Mouse (Mus musculus) stomach, embryonic 15.5 days (tissue): ENCODE data around the gene Ykt6. TPM values are rescaled to one million over a fixed set of nuclear protein-coding genes. Genes with fewer than 3 reads are reported as not detected.

Source experiments
- ATAC-seq: fragments of 200-750 bp; cut with Nextera tagmentation; 2 replicates; pipeline ENCODE4 v1.8.0; 2017; ENCODE audit warnings: low read depth, moderate number of reproducible peaks, moderate TSS enrichment; ENCODE audit not compliant: insufficient read depth, low FRiP score
- H3K27ac ChIP-seq: fragments of 300-500 bp; sonication (generic); 2 replicates; pipeline ENCODE4 v1.5.1; 2015; ENCODE audit warnings: mild to moderate bottlenecking, inconsistent platforms
- H3K27me3 ChIP-seq: fragments of 300-500 bp; sonication (generic); replicated peaks from 2 replicates; pipeline ENCODE4 v1.6.1; 2015; ENCODE audit warnings: inconsistent platforms
- H3K36me3 ChIP-seq: fragments of 300-500 bp; sonication (generic); 2 replicates; pipeline ENCODE4 v1.6.1; 2015; ENCODE audit warnings: inconsistent platforms
- H3K4me1 ChIP-seq: fragments of 300-500 bp; sonication (generic); 2 replicates; pipeline ENCODE4 v1.6.1; 2015; ENCODE audit warnings: inconsistent platforms
- H3K4me2 ChIP-seq: fragments of 300-500 bp; sonication (generic); 2 replicates; pipeline ENCODE4 v1.6.1; 2015; ENCODE audit warnings: mild to moderate bottlenecking, inconsistent platforms
- H3K4me3 ChIP-seq: fragments of 300-500 bp; sonication (generic); replicated peaks from 2 replicates; pipeline ENCODE4 v1.5.1; 2015; ENCODE audit warnings: inconsistent platforms
- H3K9ac ChIP-seq: fragments of 300-500 bp; sonication (generic); 2 replicates; pipeline ENCODE4 v1.6.1; 2015; ENCODE audit warnings: inconsistent platforms
- H3K9me3 ChIP-seq: fragments of 300-500 bp; sonication (generic); 2 replicates; pipeline ENCODE4 v1.6.1; 2016; ENCODE audit warnings: inconsistent platforms
- whole genome bisulfite sequencing: fragments of 180-500 bp; shearing (Covaris S2); methylation state at CpG from one replicate; pipeline ENCODE4 v1.1.7; 2015; 5-methylcytosine and 5-hydroxymethylcytosine counted together
- polyA plus RNA-seq: library from polyadenylated mRNA; unstranded; fragments of >200 nt; fragmentation: Nextera tagmentation; extraction: Ambion mirVana; gene quantifications from 2 replicates; pipeline ENCODE4 v1.2.1, GENCODE M21; 2015

Ykt6 gene
- polyA plus RNA-seq, 1 experiment from 2014 or later, result 48.7 TPM

GRCm38 (mm10) chr11:5976106-5976505 is 20.6 kb downstream of the Ykt6 start:
- WGBS, result 18% methylated on average over 9 of the region's 9 CpGs

GRCm38 (mm10) chr11:5979088-5979487 is 23.6 kb downstream of the Ykt6 start:
- Histone ChIP-seq H3K27me3 (no peaks in the 10 kb centered on the region), H3K36me3 (no peaks in the 10 kb centered on the region), H3K27ac (no peak overlapping the region), H3K4me3 (no peak overlapping the region), H3K4me1 (no peaks in the 10 kb centered on the region), H3K9me3 (no peaks in the 10 kb centered on the region), H3K9ac (no peak overlapping the region), H3K4me2 (no peak overlapping the region)
- no peak for ATAC-seq
- WGBS, result 73% methylated on average over 7 of the region's 7 CpGs

More at GRCm38 (mm10) chr11:5976106-5976505, 20.6 kb downstream of the Ykt6 start:
- H3K27ac ChIP-seq, result no peak overlapping the region
- ATAC-seq, result no peak
- H3K4me2 ChIP-seq, result no peak overlapping the region
- H3K27me3 ChIP-seq, result no peaks in the 10 kb centered on the region
- no peak overlapping the region for H3K9ac ChIP-seq
- peaks cover 8% of the 10 kb centered on the region; the same call in 1 of the 2 replicates for H3K4me1 ChIP-seq
- H3K9me3 ChIP-seq, result no peaks in the 10 kb centered on the region
- H3K4me3 ChIP-seq, result no peak overlapping the region
- H3K36me3 ChIP-seq, result no peaks in the 10 kb centered on the region

DNA sequence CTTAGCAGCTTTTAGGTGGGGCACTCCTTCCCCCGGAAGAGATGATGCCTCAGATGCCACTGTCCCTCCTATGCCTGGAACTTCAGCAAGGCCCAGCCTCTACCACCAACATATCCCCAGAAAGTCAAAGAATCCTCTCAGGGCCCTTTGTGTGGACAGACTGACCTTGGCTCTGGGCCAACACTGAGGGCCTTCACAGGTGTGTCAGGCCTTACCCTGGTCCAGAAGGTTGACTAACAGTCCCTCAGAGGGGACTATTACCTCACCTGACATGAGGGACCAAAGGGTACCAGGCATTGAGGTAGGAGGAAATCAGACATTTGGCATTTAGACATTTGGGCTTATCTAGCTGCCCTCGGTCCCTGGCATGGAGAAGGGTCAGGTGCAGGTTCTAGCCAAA is 24.6 kb downstream of the Ykt6 start:
- no peak for ATAC-seq
- Histone ChIP-seq H3K4me1 (no peaks in the 10 kb centered on the region), H3K27me3 (no peaks in the 10 kb centered on the region), H3K4me2 (no peak overlapping the region), H3K27ac (no peak overlapping the region), H3K9ac (no peak overlapping the region), H3K9me3 (no peaks in the 10 kb centered on the region), H3K36me3 (no peaks in the 10 kb centered on the region), H3K4me3 (no peak overlapping the region)
- WGBS, result 94% methylated on average over 2 of the region's 2 CpGs

DNA sequence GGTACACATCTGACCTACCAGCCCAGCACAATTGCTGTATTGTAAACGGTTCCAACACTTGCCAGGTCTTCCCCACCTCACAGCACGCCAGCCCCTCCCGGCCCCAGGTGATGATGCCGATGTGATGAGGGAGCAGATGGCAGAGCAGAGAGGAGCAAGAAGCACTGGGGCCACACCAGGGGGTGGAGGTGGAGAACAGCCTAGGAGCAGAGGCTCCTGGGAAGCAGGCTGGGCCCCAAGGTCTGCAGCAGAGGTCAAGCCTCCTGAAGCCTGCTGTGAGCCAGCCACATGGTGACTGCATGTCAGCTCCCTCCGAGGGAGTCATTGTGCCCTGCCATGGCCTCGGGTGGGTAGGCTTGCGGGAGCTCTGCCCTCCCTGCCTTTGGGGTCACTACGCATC is 25.1 kb downstream of the Ykt6 start:
- H3K4me1 ChIP-seq, result no peaks in the 10 kb centered on the region
- no peak overlapping the region for H3K27ac ChIP-seq
- WGBS, result 58% methylated on average over 8 of the region's 8 CpGs
- H3K4me2 ChIP-seq, result no peak overlapping the region
- no peak overlapping the region for H3K4me3 ChIP-seq
- no peaks in the 10 kb centered on the region for H3K36me3 ChIP-seq
- no peak overlapping the region for H3K9ac ChIP-seq
- no peaks in the 10 kb centered on the region for H3K9me3 ChIP-seq
- no peak for ATAC-seq
- H3K27me3 ChIP-seq, result no peaks in the 10 kb centered on the region

GRCm38 (mm10) chr11:5981323-5981722 is 25.8 kb downstream of the Ykt6 start:
- H3K27me3 ChIP-seq, result no peaks in the 10 kb centered on the region
- no peaks in the 10 kb centered on the region for H3K36me3 ChIP-seq
- H3K4me3 ChIP-seq, result no peak overlapping the region
- H3K4me1 ChIP-seq, result no peaks in the 10 kb centered on the region
- H3K9me3 ChIP-seq, result no peaks in the 10 kb centered on the region
- no peak overlapping the region for H3K27ac ChIP-seq
- H3K9ac ChIP-seq, result no peak overlapping the region
- no peak overlapping the region for H3K4me2 ChIP-seq
- ATAC-seq, result no peak
- 89% methylated on average over 7 of the region's 7 CpGs for WGBS

GRCm38 (mm10) chr11:5983629-5984028 is 28.1 kb downstream of the Ykt6 start:
- ATAC-seq, result no peak
- WGBS, result 94% methylated on average over 5 of the region's 5 CpGs

GRCm38 (mm10) chr11:5988126-5988525 is 32.6 kb downstream of the Ykt6 start:
- Histone ChIP-seq H3K4me1 (no peaks in the 10 kb centered on the region), H3K36me3 (no peaks in the 10 kb centered on the region), H3K4me2 (no peak overlapping the region), H3K9me3 (no peaks in the 10 kb centered on the region), H3K27ac (no peak overlapping the region), H3K4me3 (no peak overlapping the region), H3K9ac (no peak overlapping the region), H3K27me3 (no peaks in the 10 kb centered on the region)
- ATAC-seq, result no peak
- WGBS, result 75% methylated on average over 10 of the region's 10 CpGs

More at GRCm38 (mm10) chr11:5983629-5984028, 28.1 kb downstream of the Ykt6 start:
- Histone ChIP-seq H3K27me3 (no peaks in the 10 kb centered on the region), H3K9me3 (no peaks in the 10 kb centered on the region), H3K4me3 (no peak overlapping the region), H3K9ac (no peak overlapping the region), H3K27ac (no peak overlapping the region), H3K4me1 (no peaks in the 10 kb centered on the region), H3K4me2 (no peak overlapping the region), H3K36me3 (no peaks in the 10 kb centered on the region)

DNA sequence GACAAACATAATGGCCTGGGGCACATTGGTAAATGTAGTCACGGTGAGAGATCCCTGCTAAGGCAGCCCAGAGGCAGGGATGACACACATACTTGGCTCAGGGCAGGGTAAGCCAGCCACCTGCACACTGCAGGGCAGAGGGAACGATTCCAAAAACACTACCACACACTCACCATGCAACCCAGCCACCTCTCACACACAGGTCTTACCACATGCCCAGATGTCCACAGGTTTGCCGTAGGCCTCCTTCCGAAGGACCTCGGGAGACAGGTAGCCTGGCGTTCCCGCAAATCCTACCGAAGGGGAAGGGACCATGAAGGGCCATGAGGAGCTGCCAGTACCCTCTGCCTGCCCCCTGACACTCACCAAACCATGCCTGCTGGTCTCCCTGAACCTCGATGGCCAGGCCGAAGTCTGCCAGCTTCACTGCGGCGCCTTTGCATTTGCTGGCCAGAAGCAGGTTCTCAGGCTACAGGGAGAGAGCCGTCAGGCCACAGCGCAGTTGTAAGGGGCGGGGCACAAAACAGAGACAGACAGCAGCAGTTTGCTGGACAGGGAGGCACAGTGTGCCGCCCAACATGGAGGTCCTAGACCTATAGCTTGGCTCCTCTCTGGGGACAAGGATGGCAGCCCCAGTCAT is 34.6 kb downstream of the Ykt6 start:
- WGBS, result 82% methylated on average over 16 of the region's 16 CpGs
- Histone ChIP-seq H3K4me1 (no peaks in the 10 kb centered on the region), H3K9ac (no peak overlapping the region), H3K27ac (no peak overlapping the region), H3K9me3 (no peaks in the 10 kb centered on the region), H3K36me3 (no peaks in the 10 kb centered on the region), H3K4me2 (no peak overlapping the region), H3K27me3 (no peaks in the 10 kb centered on the region), H3K4me3 (no peak overlapping the region)
- ATAC-seq, result no peak

DNA sequence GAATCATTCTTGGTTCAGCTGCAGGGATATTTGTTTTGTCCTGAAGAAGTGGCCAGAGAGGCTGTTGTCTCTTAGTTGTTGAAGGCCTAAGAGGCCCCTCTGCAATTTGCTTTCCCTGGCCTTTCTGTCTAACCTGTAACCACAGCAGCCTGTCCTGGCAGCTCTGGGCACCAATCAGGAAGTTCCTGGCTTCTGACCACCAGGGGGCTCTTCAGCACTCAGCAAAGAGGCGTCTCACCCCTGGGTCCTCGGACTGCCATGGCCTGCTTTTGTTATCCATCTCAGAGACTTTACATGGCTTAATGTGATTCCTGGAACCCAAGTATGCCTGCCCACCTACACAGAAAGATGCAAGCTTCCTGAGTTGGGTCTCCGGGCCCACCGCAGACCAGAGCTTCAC is 35.4 kb downstream of the Ykt6 start:
- Histone ChIP-seq H3K4me3 (no peak overlapping the region), H3K27ac (no peak overlapping the region), H3K4me2 (no peak overlapping the region), H3K27me3 (no peaks in the 10 kb centered on the region), H3K9me3 (no peaks in the 10 kb centered on the region), H3K9ac (no peak overlapping the region), H3K36me3 (no peaks in the 10 kb centered on the region), H3K4me1 (no peaks in the 10 kb centered on the region)
- ATAC-seq, result no peak
- 27% methylated on average over 4 of the region's 4 CpGs for WGBS

DNA sequence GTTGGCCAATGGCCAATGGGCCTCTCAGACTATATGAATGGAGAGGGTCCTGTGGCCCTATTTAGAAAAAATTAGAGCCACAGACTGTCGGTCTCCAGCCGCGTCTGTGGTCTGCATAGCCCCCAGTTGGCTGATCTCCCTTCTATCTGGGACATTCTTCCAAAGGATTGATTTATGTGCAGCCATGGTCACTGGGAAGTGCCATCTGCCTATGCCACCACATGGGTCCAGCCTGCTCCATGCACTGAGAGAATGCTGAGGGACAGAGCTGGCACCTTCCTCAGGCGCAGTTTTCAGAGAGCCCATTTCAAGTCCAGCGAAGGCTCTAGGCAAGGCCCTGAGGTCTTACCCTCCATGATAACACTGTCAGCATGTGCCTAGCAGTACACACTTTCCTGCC is 38.7 kb downstream of the Ykt6 start:
- Histone ChIP-seq H3K4me2 (no peak overlapping the region), H3K36me3 (no peaks in the 10 kb centered on the region), H3K4me3 (no peak overlapping the region), H3K27ac (no peak overlapping the region), H3K9me3 (no peaks in the 10 kb centered on the region), H3K9ac (no peak overlapping the region), H3K4me1 (no peaks in the 10 kb centered on the region), H3K27me3 (no peaks in the 10 kb centered on the region)
- ATAC-seq, result no peak
- 86% methylated on average over 5 of the region's 5 CpGs for WGBS

DNA sequence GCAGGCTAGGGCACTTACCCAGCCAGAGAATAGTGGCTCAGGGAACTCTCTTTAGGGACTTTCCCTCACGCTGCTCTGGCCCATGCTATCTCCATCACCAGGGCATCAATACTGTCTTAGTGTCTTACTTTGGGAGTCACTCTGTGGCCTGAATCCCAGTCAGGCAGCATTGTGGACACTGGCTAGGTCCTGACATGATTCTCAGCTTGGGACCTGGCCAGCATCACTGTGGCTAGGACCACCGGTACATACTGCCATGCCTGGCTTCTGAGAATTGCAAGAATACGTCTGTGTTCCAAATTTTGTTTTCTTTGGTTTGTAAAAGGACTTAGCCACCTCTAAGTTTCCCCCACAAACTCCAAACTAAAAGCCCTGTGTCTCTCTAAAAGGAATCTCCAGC is 39.4 kb downstream of the Ykt6 start:
- 69% methylated on average over 3 of the region's 3 CpGs for WGBS
- H3K4me3 ChIP-seq, result no peak overlapping the region

GRCm38 (mm10) chr11:5995989-5996388 is 40.5 kb downstream of the Ykt6 start:
- H3K4me3 ChIP-seq, result no peak overlapping the region
- H3K4me2 ChIP-seq, result no peak overlapping the region
- WGBS, result 20% methylated on average over 8 of the region's 8 CpGs
- no peaks in the 10 kb centered on the region for H3K27me3 ChIP-seq
- H3K9ac ChIP-seq, result no peak overlapping the region
- peaks cover 16% of the 10 kb centered on the region for H3K4me1 ChIP-seq
- no peaks in the 10 kb centered on the region for H3K36me3 ChIP-seq
- H3K9me3 ChIP-seq, result no peaks in the 10 kb centered on the region
- ATAC-seq, result no peak
- H3K27ac ChIP-seq, result no peak overlapping the region

More for the DNA sequence above, 39.4 kb downstream of the Ykt6 start:
- no peak overlapping the region for H3K4me2 ChIP-seq
- no peaks in the 10 kb centered on the region for H3K36me3 ChIP-seq
- ATAC-seq, result no peak
- H3K9ac ChIP-seq, result no peak overlapping the region
- peaks cover 5% of the 10 kb centered on the region; the same call in 1 of the 2 replicates for H3K4me1 ChIP-seq
- H3K27me3 ChIP-seq, result no peaks in the 10 kb centered on the region
- H3K27ac ChIP-seq, result no peak overlapping the region
- H3K9me3 ChIP-seq, result no peaks in the 10 kb centered on the region

- H3K4me1 ChIP-seq, result peaks cover 30% of the 10 kb centered on the region
- no peak overlapping the region for H3K9ac ChIP-seq
- WGBS, result 97% methylated on average over 2 of the region's 2 CpGs
- H3K9me3 ChIP-seq, result no peaks in the 10 kb centered on the region
- no peaks in the 10 kb centered on the region for H3K36me3 ChIP-seq
- ATAC-seq, result no peak
- no peaks in the 10 kb centered on the region for H3K27me3 ChIP-seq
- no peak overlapping the region for H3K4me3 ChIP-seq
- no peak overlapping the region for H3K27ac ChIP-seq
- no peak overlapping the region for H3K4me2 ChIP-seq
These were observed 43.0 kb downstream of the Ykt6 start for GRCm38 (mm10) chr11:5998472-5998871.
